Mouse (Mus musculus) small intestine, adult 2 months (tissue): ENCODE data around the gene Yes1. TPM values are rescaled to one million over a fixed set of nuclear protein-coding genes. Genes with fewer than 3 reads are reported as not detected.
"Not testable (repeated sequence)": the region's sequence is repeated elsewhere in the genome, so short reads cannot be mapped to it uniquely, and the experiment has no call there.

Source experiments
- H3K27ac ChIP-seq: fragments of 200-500 bp; 2 replicates; pipeline ENCODE4 v1.5.1; 2012; ENCODE audit warnings: low read depth, low read length, control low read depth, inconsistent platforms; ENCODE audit not compliant: insufficient read depth
- H3K27me3 ChIP-seq: fragments of 200-500 bp; 2 replicates; pipeline ENCODE4 v1.6.1; 2012; ENCODE audit warnings: mild to moderate bottlenecking, moderate library complexity, low read length, inconsistent platforms; ENCODE audit not compliant: control insufficient read depth, insufficient read depth
- H3K36me3 ChIP-seq: fragments of 200-500 bp; 2 replicates; pipeline ENCODE4 v1.6.1; 2012; ENCODE audit warnings: mild to moderate bottlenecking, low read length, control low read depth, inconsistent platforms; ENCODE audit not compliant: control insufficient read depth, insufficient read depth
- H3K4me1 ChIP-seq: fragments of 200-500 bp; 2 replicates; pipeline ENCODE4 v1.6.1; 2012; ENCODE audit warnings: low read length, inconsistent platforms, mixed read lengths; ENCODE audit not compliant: control insufficient read depth, insufficient read depth, insufficient read length
- H3K4me3 ChIP-seq: fragments of 200-500 bp; 2 replicates; pipeline ENCODE4 v1.5.1; 2012; ENCODE audit warnings: low read depth, mild to moderate bottlenecking, control low read depth, inconsistent platforms, low read length, moderate library complexity
- CTCF ChIP-seq: fragments of 200-500 bp; IDR thresholded peaks from 2 replicates; pipeline ENCODE4 v1.5.1; 2012; ENCODE audit warnings: low read depth, mild to moderate bottlenecking, control low read depth, inconsistent platforms, low read length, moderate library complexity, mixed read lengths; ENCODE audit not compliant: insufficient replicate concordance, insufficient read length; ENCODE audit errors: extremely low read depth
- POLR2A ChIP-seq: fragments of 200-500 bp; IDR thresholded peaks from 2 replicates; pipeline ENCODE4 v1.6.1; 2012; ENCODE audit warnings: low read depth, mild to moderate bottlenecking, control low read depth, inconsistent platforms, low read length, moderate library complexity
- WGBS: fragments of 180-500 bp; shearing (Covaris S2); methylation state at CpG from one replicate; pipeline ENCODE4 v1.1.7; 2018; 5-methylcytosine and 5-hydroxymethylcytosine counted together
- polyA plus RNA-seq: library from polyadenylated mRNA; depleted of rRNA; stranded (reverse); fragments of >200 nt; gene quantifications from 2 replicates; pipeline ENCODE4 v1.2.3, GENCODE M21; 2012

Gene Yes1
- polyA plus RNA-seq, 1 experiment: 5.0 TPM

GRCm38 (mm10) chr5:32607776-32608355 lies 3.1 kb upstream of the Yes1 start:
- H3K27me3 ChIP-seq: no peaks in the 10 kb centered on the region
- TF ChIP-seq CTCF: no peak
- TF ChIP-seq POLR2A: no peak
- H3K36me3 ChIP-seq: no peaks in the 10 kb centered on the region
- H3K4me1 ChIP-seq: no peaks in the 10 kb centered on the region; the same call in 1 of the 2 replicates
- H3K4me3 ChIP-seq: no peak overlapping the region
- WGBS: 24% methylated on average over 2 of the region's 2 CpGs
- no peak overlapping the region for H3K27ac ChIP-seq

GRCm38 (mm10) chr5:32608516-32608915 lies 2.5 kb upstream of the Yes1 start:
- Histone ChIP-seq H3K36me3 (no peaks in the 10 kb centered on the region), H3K4me3 (no peak overlapping the region), H3K27ac (no peak overlapping the region), H3K4me1 (no peaks in the 10 kb centered on the region; the same call in 1 of the 2 replicates), H3K27me3 (no peaks in the 10 kb centered on the region)
- TF ChIP-seq CTCF: no peak
- 74% methylated on average over 4 of the region's 4 CpGs for WGBS

GRCm38 (mm10) chr5:32610064-32610800 lies 739 bp upstream of the Yes1 start:
- Histone ChIP-seq H3K36me3 (no peaks in the 10 kb centered on the region), H3K4me1 (no peaks in the 10 kb centered on the region; the same call in 1 of the 2 replicates), H3K4me3 (peak overlapping the region; percentile 85), H3K27ac (peak overlapping the region; percentile 64), H3K27me3 (no peaks in the 10 kb centered on the region)
- no peak for TF ChIP-seq CTCF
- no peak for TF ChIP-seq POLR2A
- 13% methylated on average over 21 of the region's 21 CpGs for WGBS

GRCm38 (mm10) chr5:32611341-32611961 lies 480 bp downstream of the Yes1 start:
- H3K27me3 ChIP-seq: no peaks in the 10 kb centered on the region
- H3K27ac ChIP-seq: peak overlapping the region; percentile 74
- no peaks in the 10 kb centered on the region; the same call in 1 of the 2 replicates for H3K4me1 ChIP-seq
- no peaks in the 10 kb centered on the region for H3K36me3 ChIP-seq
- TF ChIP-seq CTCF (no peak), POLR2A (no peak)
- peak overlapping the region; percentile 85 for H3K4me3 ChIP-seq
- WGBS: under 1% methylated on average over 54 of the region's 54 CpGs

GRCm38 (mm10) chr5:32614291-32614690 lies 3.3 kb downstream of the Yes1 start:
- Histone ChIP-seq H3K27me3 (no peaks in the 10 kb centered on the region), H3K4me1 (no peaks in the 10 kb centered on the region; the same call in 1 of the 2 replicates), H3K36me3 (no peaks in the 10 kb centered on the region), H3K4me3 (no peak overlapping the region), H3K27ac (no peak overlapping the region)
- TF ChIP-seq POLR2A (no peak), CTCF (no peak)
- WGBS: 35% methylated on average over 2 of the region's 2 CpGs

GRCm38 (mm10) chr5:32614691-32615090 lies 3.7 kb downstream of the Yes1 start:
- H3K4me3 ChIP-seq: no peak overlapping the region
- 24% methylated on average over 4 of the region's 4 CpGs for WGBS
- no peaks in the 10 kb centered on the region for H3K27me3 ChIP-seq
- TF ChIP-seq CTCF (no peak), POLR2A (no peak)
- no peaks in the 10 kb centered on the region for H3K36me3 ChIP-seq
- H3K4me1 ChIP-seq: no peaks in the 10 kb centered on the region; the same call in 1 of the 2 replicates
- no peak overlapping the region for H3K27ac ChIP-seq

GRCm38 (mm10) chr5:32616489-32616888 lies 5.5 kb downstream of the Yes1 start:
- H3K27me3 ChIP-seq, H3K4me1 ChIP-seq, H3K27ac ChIP-seq, H3K36me3 ChIP-seq, H3K4me3 ChIP-seq: not testable (repeated sequence)
- WGBS: 87% methylated on average over 7 of the region's 7 CpGs
